Mouse (Mus musculus) ES-E14 (cell line): ENCODE results near the gene Ctxn1. TPM values are rescaled to one million over a fixed set of nuclear protein-coding genes. Genes with fewer than 3 reads are reported as not detected.

Experiments used
- DNase-seq: peaks from one replicate; pipeline ENCODE4 v3.0.0-alpha.2; 2013; ENCODE audit warnings: low read depth, low spot score
- H3K27ac ChIP-seq: 2 replicates; pipeline ENCODE4 v1.5.1; 2012; ENCODE audit warnings: low read depth, mild to moderate bottlenecking, low read length, moderate library complexity, mixed read lengths; ENCODE audit not compliant: poor library complexity, insufficient read depth, severe bottlenecking
- H3K36me3 ChIP-seq: 2 replicates; pipeline ENCODE4 v1.6.1; 2012; ENCODE audit warnings: mild to moderate bottlenecking, low read length, moderate library complexity, mixed read lengths; ENCODE audit not compliant: control insufficient read depth, poor library complexity, insufficient read depth, severe bottlenecking
- H3K4me1 ChIP-seq, 2 experiments: fragments of 150-350 bp in 1 of 2; sonication (generic) in 1 of 2; 2 replicates each; pipeline ENCODE4 v1.6.1; 2012; ENCODE audit warnings: low read length in 2 of 2, mild to moderate bottlenecking in 1 of 2, mixed read lengths in 1 of 2; ENCODE audit not compliant: control insufficient read depth in 2 of 2, insufficient read depth in 2 of 2, poor library complexity in 1 of 2
- H3K4me3 ChIP-seq, 2 experiments: fragments of 150-350 bp in 1 of 2; sonication (generic) in 1 of 2; 2 replicates each; pipeline ENCODE4 v1.5.1; 2012; ENCODE audit warnings: low read length in 2 of 2, low read depth in 1 of 2, mild to moderate bottlenecking in 1 of 2, mixed read lengths in 1 of 2; ENCODE audit not compliant: insufficient read depth in 1 of 2, poor library complexity in 1 of 2, severe bottlenecking in 1 of 2
- H3K9ac ChIP-seq: 2 replicates; pipeline ENCODE4 v1.6.1; 2012; ENCODE audit warnings: low read depth, mild to moderate bottlenecking, low read length, mixed read lengths; ENCODE audit not compliant: poor library complexity, insufficient read depth, severe bottlenecking
- H3K9me3 ChIP-seq: fragments of 150-350 bp; sonication (generic); 2 replicates; pipeline ENCODE4 v1.6.1; 2012; ENCODE audit warnings: low read depth, mild to moderate bottlenecking, low read length; ENCODE audit not compliant: control insufficient read depth, insufficient read depth
- CHD2 ChIP-seq: IDR thresholded peaks from 2 replicates; pipeline ENCODE4 v1.6.1; 2014; ENCODE audit warnings: mild to moderate bottlenecking, low read depth, low read length, inconsistent platforms
- HCFC1 ChIP-seq: IDR thresholded peaks from 2 replicates; pipeline ENCODE4 v1.6.1; 2012; ENCODE audit warnings: low read length, inconsistent platforms, borderline replicate concordance; ENCODE audit not compliant: insufficient read depth
- MAFK ChIP-seq: IDR thresholded peaks from 2 replicates; pipeline ENCODE4 v1.6.1; 2014; ENCODE audit warnings: mild to moderate bottlenecking, low read depth, low read length, inconsistent platforms; ENCODE audit not compliant: insufficient read depth
- ZC3H11A ChIP-seq: IDR thresholded peaks from 2 replicates; pipeline ENCODE4 v1.6.1; 2012; ENCODE audit warnings: low read depth, mild to moderate bottlenecking, inconsistent platforms, low read length, borderline replicate concordance
- ZNF384 ChIP-seq: IDR thresholded peaks from 2 replicates; pipeline ENCODE4 v1.6.1; 2012; ENCODE audit warnings: low read depth, low read length, inconsistent platforms
- in situ Hi-C, 2 experiments: fragments of 600-800 bp; cut with MboI; formaldehyde crosslinking; loops; one replicate each; pipeline ENCODE4 v1.15.1; 2025; ENCODE audit warnings: low sequenced_read_pairs in 2 of 2, inconsistent platforms in 1 of 2; ENCODE audit not compliant: unreplicated experiment in 2 of 2
- total RNA-seq: library from RNA; depleted of rRNA; stranded (reverse); fragments of 300-350 nt; gene quantifications from 2 replicates; pipeline ENCODE4 v1.2.3, GENCODE M21; 2012

Gene Ctxn1
- total RNA-seq, 1 experiment = 3.7 TPM

DNA sequence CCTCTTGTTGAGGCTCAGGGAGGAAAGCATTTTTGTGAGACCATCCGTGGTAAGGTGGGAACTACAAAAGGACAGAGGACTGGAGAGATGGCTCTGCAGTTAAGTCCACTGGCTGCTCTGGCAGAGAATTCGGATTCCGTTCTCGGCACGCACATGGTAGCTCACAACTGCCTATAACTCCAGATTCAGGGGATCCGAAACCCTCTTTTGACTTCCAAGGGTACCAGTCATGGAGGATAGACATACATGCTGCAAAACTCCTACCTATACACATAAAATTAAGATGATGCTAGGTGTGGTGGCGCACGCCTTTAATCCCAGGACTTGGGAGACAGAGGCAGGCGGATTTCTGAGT, 17.0 kb upstream of the Ctxn1 start:
- Histone ChIP-seq H3K9me3 (no peaks in the 10 kb centered on the region), H3K36me3 (peaks cover 10% of the 10 kb centered on the region), H3K9ac (peak overlapping the region; percentile 80), H3K4me1 (peaks cover 0 to 5% of the 10 kb centered on the region in 2 experiments; a peak in 2 of 4 replicates), H3K4me3 (peak overlapping the region; percentile 84 to 92), H3K27ac (no peak overlapping the region)
- in situ Hi-C loops = no loop called here
- TF ChIP-seq MAFK (no peak), HCFC1 (no peak), CHD2 (no peak), ZC3H11A (no peak), ZNF384 (no peak)
- DNase-seq = no peak

- no peak within 1 kb of the TSS; the same call in 1 of the 2 replicates for H3K27ac ChIP-seq
- no peaks in the 10 kb centered on the region for H3K9me3 ChIP-seq
- in situ Hi-C loops = no loop called here
- no peak for TF ChIP-seq ZC3H11A
- no peak for TF ChIP-seq MAFK
- 0 out of 2 replicates have a peak, but pooled peaks have one; percentile 7 for TF ChIP-seq ZNF384
- TF ChIP-seq HCFC1 = peak; percentile 85
- TF ChIP-seq CHD2 = no peak
- peak within 1 kb of the TSS; percentile 90 for H3K9ac ChIP-seq
- H3K4me3 ChIP-seq = peak within 1 kb of the TSS; percentile 84 to 92
- H3K4me1 ChIP-seq = peaks cover 0 to 5% of the 10 kb centered on the region in 2 experiments; a peak in 2 of 4 replicates
- H3K36me3 ChIP-seq = peaks cover 10% of the 10 kb centered on the region
- peak; percentile 96 for DNase-seq
Observed at GRCm38 (mm10) chr8:4275275-4276110, 16.4 kb upstream of the Ctxn1 start, which contains the start of gene Timm44. Gene Timm44 (minus strand): TSS chr8:4275913.

- TF ChIP-seq MAFK (no peak), HCFC1 (no peak), CHD2 (no peak), ZC3H11A (no peak), ZNF384 (no peak)
- no peak overlapping the region for H3K9ac ChIP-seq
- H3K4me1 ChIP-seq = peaks cover 0 to 3% of the 10 kb centered on the region in 2 experiments; a peak in 1 of 4 replicates
- H3K36me3 ChIP-seq = peaks cover 51% of the 10 kb centered on the region
- H3K4me3 ChIP-seq = no peak overlapping the region
- H3K9me3 ChIP-seq = no peaks in the 10 kb centered on the region
- no peak overlapping the region for H3K27ac ChIP-seq
- no peak for DNase-seq
- in situ Hi-C loops = no loop called here
Observed at GRCm38 (mm10) chr8:4269609-4270008, 10.5 kb upstream of the Ctxn1 start.

- no peak overlapping the region for H3K9ac ChIP-seq
- peaks cover 53% of the 10 kb centered on the region for H3K36me3 ChIP-seq
- no peak for DNase-seq
- no peaks in the 10 kb centered on the region for H3K9me3 ChIP-seq
- no peak for TF ChIP-seq MAFK
- peak; percentile 22; the same call in 1 of the 2 replicates for TF ChIP-seq ZC3H11A
- H3K4me1 ChIP-seq = no peaks in the 10 kb centered on the region
- in situ Hi-C loops = no loop called here
- H3K4me3 ChIP-seq = no peak overlapping the region
- H3K27ac ChIP-seq = no peak overlapping the region
Observed at GRCm38 (mm10) chr8:4267627-4268026, 8.6 kb upstream of the Ctxn1 start.
